Mouse (Mus musculus) hindbrain, embryonic 14.5 days (tissue): ENCODE measurements around the gene Tex22. TPM values are rescaled to one million over a fixed set of nuclear protein-coding genes. Genes with fewer than 3 reads are reported as not detected.

ENCODE experiments used
- ATAC-seq: fragments of 200-750 bp; cut with Nextera tagmentation; 2 replicates; pipeline ENCODE4 v1.8.0; 2017; ENCODE audit warnings: moderate number of reproducible peaks, mild to moderate bottlenecking, moderate TSS enrichment, moderate library complexity; ENCODE audit not compliant: low FRiP score
- DNase-seq: peaks from one replicate; pipeline ENCODE4 v3.0.0-alpha.2; 2015; ENCODE audit warnings: low spot score
- H3K27ac ChIP-seq: fragments of 300-500 bp; sonication (generic); 2 replicates; pipeline ENCODE4 v1.5.1; 2014; ENCODE audit warnings: mild to moderate bottlenecking, moderate library complexity
- H3K27me3 ChIP-seq: fragments of 300-500 bp; sonication (generic); 2 replicates; pipeline ENCODE4 v1.6.1; 2014; ENCODE audit warnings: mild to moderate bottlenecking, low read length, mixed read lengths; ENCODE audit not compliant: control insufficient read depth, insufficient read depth
- H3K36me3 ChIP-seq: fragments of 300-500 bp; sonication (generic); replicated peaks from 2 replicates; pipeline ENCODE4 v1.6.1; 2014; ENCODE audit not compliant: control insufficient read depth, insufficient read depth
- H3K4me1 ChIP-seq: fragments of 300-500 bp; sonication (generic); replicated peaks from 2 replicates; pipeline ENCODE4 v1.6.1; 2014; ENCODE audit warnings: antibody characterized with exemption, low read length, mixed read lengths; ENCODE audit not compliant: control insufficient read depth, insufficient read depth
- H3K4me2 ChIP-seq: fragments of 300-500 bp; sonication (generic); replicated peaks from 2 replicates; pipeline ENCODE4 v1.6.1; 2014; ENCODE audit warnings: mild to moderate bottlenecking, moderate library complexity
- H3K4me3 ChIP-seq: fragments of 300-500 bp; sonication (generic); replicated peaks from 2 replicates; pipeline ENCODE4 v1.5.1; 2014; ENCODE audit warnings: mild to moderate bottlenecking, low read length
- H3K9ac ChIP-seq: fragments of 300-500 bp; sonication (generic); 2 replicates; pipeline ENCODE4 v1.6.1; 2014
- H3K9me3 ChIP-seq: fragments of 300-500 bp; sonication (generic); 2 replicates; pipeline ENCODE4 v1.6.1; 2016; ENCODE audit warnings: low read length; ENCODE audit not compliant: control insufficient read depth
- WGBS: fragments of 180-500 bp; shearing (Covaris S2); extraction: QIAGEN DNeasy Blood & Tissue Kit; methylation state at CpG from one replicate; pipeline ENCODE4 v1.1.7; 2014; 5-methylcytosine and 5-hydroxymethylcytosine counted together
- polyA plus RNA-seq: library from polyadenylated mRNA; unstranded; fragments of >200 nt; fragmentation: Nextera tagmentation; extraction: Ambion mirVana; gene quantifications from 2 replicates; pipeline ENCODE4 v1.2.1, GENCODE M21; 2014

Tex22 gene
- polyA plus RNA-seq, 1 experiment from 2014 or later: 0.40 TPM

- WGBS: 1% methylated on average over 31 of the region's 53 CpGs
- H3K4me3 ChIP-seq: peak within 1 kb of the TSS; percentile 95
- H3K4me2 ChIP-seq: peak within 1 kb of the TSS; percentile 99
- H3K9me3 ChIP-seq: no peaks in the 10 kb centered on the region
- DNase-seq: peak; percentile 53
- H3K36me3 ChIP-seq: no peaks in the 10 kb centered on the region
- H3K4me1 ChIP-seq: peaks cover 30% of the 10 kb centered on the region
- peak within 1 kb of the TSS; percentile 83 for H3K27ac ChIP-seq
- H3K9ac ChIP-seq: peak within 1 kb of the TSS; percentile 98
- ATAC-seq: peak; percentile 61
- no peaks in the 10 kb centered on the region for H3K27me3 ChIP-seq
These were observed 23.5 kb downstream of the Tex22 start, which contains the start of gene Mta1 for GRCm38 (mm10) chr12:113097749-113098281. Gene Mta1 (plus strand): TSS chr12:113098278.

GRCm38 (mm10) chr12:113098530-113099151 lies 24.3 kb downstream of the Tex22 start:
- peaks cover 30% of the 10 kb centered on the region for H3K4me1 ChIP-seq
- ATAC-seq (no peak), DNase-seq (no peak)
- H3K27me3 ChIP-seq: no peaks in the 10 kb centered on the region
- peak overlapping the region; percentile 99 for H3K4me2 ChIP-seq
- no peaks in the 10 kb centered on the region for H3K9me3 ChIP-seq
- H3K36me3 ChIP-seq: no peaks in the 10 kb centered on the region
- H3K27ac ChIP-seq: peak overlapping the region; percentile 78
- peak overlapping the region; percentile 95 for H3K4me3 ChIP-seq
- peak overlapping the region; percentile 98 for H3K9ac ChIP-seq
- WGBS: 2% methylated on average over 46 of the region's 60 CpGs

GRCm38 (mm10) chr12:113099470-113100237 lies 25.4 kb downstream of the Tex22 start:
- H3K9me3 ChIP-seq: no peaks in the 10 kb centered on the region
- ATAC-seq: peak; percentile 9; the same call in 1 of the 2 replicates
- 26% methylated on average over 6 of the region's 6 CpGs for WGBS
- no peaks in the 10 kb centered on the region for H3K36me3 ChIP-seq
- no peak for DNase-seq
- peak overlapping the region; percentile 95 for H3K4me3 ChIP-seq
- H3K27ac ChIP-seq: no peak overlapping the region
- H3K4me2 ChIP-seq: peak overlapping the region; percentile 99
- H3K27me3 ChIP-seq: no peaks in the 10 kb centered on the region
- H3K4me1 ChIP-seq: peaks cover 30% of the 10 kb centered on the region
- H3K9ac ChIP-seq: peak overlapping the region; percentile 98

- WGBS: 69% methylated on average over 5 of the region's 5 CpGs
- Histone ChIP-seq H3K27ac (no peak overlapping the region), H3K36me3 (no peaks in the 10 kb centered on the region), H3K27me3 (no peaks in the 10 kb centered on the region), H3K9ac (peak overlapping the region; percentile 11), H3K9me3 (no peaks in the 10 kb centered on the region), H3K4me3 (no peak overlapping the region), H3K4me2 (0 out of 2 replicates have a peak overlapping the region, but pooled peaks have one; percentile 99), H3K4me1 (peaks cover 30% of the 10 kb centered on the region)
- DNase-seq: no peak
- no peak for ATAC-seq
These were observed 26.3 kb downstream of the Tex22 start for GRCm38 (mm10) chr12:113100448-113101076.

GRCm38 (mm10) chr12:113101251-113101960 lies 27.1 kb downstream of the Tex22 start:
- H3K36me3 ChIP-seq: no peaks in the 10 kb centered on the region
- no peak for DNase-seq
- ATAC-seq: no peak
- WGBS: 88% methylated on average over 9 of the region's 9 CpGs
- H3K4me1 ChIP-seq: peaks cover 30% of the 10 kb centered on the region
- H3K9ac ChIP-seq: no peak overlapping the region
- H3K4me3 ChIP-seq: no peak overlapping the region
- H3K27me3 ChIP-seq: no peaks in the 10 kb centered on the region
- H3K9me3 ChIP-seq: no peaks in the 10 kb centered on the region
- H3K27ac ChIP-seq: 0 out of 2 replicates have a peak overlapping the region, but pooled peaks have one; percentile 7
- H3K4me2 ChIP-seq: no peak overlapping the region

- Histone ChIP-seq H3K27me3 (no peaks in the 10 kb centered on the region), H3K4me1 (peaks cover 23% of the 10 kb centered on the region)
- 66% methylated on average over 6 of the region's 6 CpGs for WGBS
These were observed 28.2 kb downstream of the Tex22 start for GRCm38 (mm10) chr12:113102461-113102860.

DNA sequence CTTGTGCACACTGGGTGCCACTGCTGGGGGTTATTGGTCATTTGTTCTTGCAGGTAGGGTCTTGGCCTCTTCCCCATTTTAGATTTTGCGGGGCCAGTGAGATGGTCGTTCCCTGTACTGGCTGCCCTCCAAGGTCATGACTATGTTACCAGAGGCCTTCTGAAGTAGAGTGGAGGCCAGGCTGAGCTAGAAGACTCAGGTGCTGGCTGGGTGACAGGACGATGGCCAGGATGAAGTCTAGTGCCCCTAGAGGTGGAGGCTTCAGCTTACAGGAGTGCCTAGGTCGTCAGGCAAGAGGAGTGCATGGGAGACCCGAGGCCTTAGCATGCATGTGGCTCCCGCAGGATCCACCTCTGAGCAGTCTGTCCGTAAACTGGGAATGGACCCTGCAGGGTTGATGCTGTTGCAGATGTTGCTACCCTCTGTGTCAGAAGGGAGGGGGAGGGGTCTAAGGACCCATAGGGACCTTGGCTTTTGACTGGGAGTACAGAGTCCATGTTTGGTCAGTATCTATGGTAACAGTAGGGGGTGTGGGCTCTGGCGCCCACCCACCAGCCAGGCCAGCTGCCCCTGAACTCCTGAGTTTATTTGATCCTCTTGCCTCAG lies 29.6 kb downstream of the Tex22 start:
- Histone ChIP-seq H3K27ac (no peak overlapping the region), H3K4me3 (no peak overlapping the region), H3K9ac (no peak overlapping the region), H3K27me3 (no peaks in the 10 kb centered on the region), H3K36me3 (no peaks in the 10 kb centered on the region), H3K4me2 (no peak overlapping the region), H3K4me1 (peaks cover 19% of the 10 kb centered on the region), H3K9me3 (no peaks in the 10 kb centered on the region)
- DNase-seq (no peak), ATAC-seq (no peak)
- WGBS: 87% methylated on average over 8 of the region's 8 CpGs

More at GRCm38 (mm10) chr12:113102461-113102860, 28.2 kb downstream of the Tex22 start:
- no peak overlapping the region for H3K4me3 ChIP-seq
- no peak overlapping the region for H3K4me2 ChIP-seq
- H3K36me3 ChIP-seq: no peaks in the 10 kb centered on the region
- ATAC-seq: no peak
- H3K9me3 ChIP-seq: no peaks in the 10 kb centered on the region
- no peak overlapping the region for H3K27ac ChIP-seq
- peak; percentile 64 for DNase-seq
- no peak overlapping the region for H3K9ac ChIP-seq

GRCm38 (mm10) chr12:113106386-113106785 lies 32.1 kb downstream of the Tex22 start:
- Histone ChIP-seq H3K36me3 (no peaks in the 10 kb centered on the region), H3K27ac (no peak overlapping the region), H3K4me1 (peaks cover 3% of the 10 kb centered on the region; the same call in 1 of the 2 replicates), H3K9me3 (no peaks in the 10 kb centered on the region), H3K27me3 (no peaks in the 10 kb centered on the region), H3K4me2 (no peak overlapping the region), H3K4me3 (no peak overlapping the region), H3K9ac (no peak overlapping the region)
- WGBS: 90% methylated on average over 6 of the region's 6 CpGs
- ATAC-seq: no peak
- no peak for DNase-seq
